Mouse (Mus musculus): Measurements from ENCODE around the gene Chst1. TPM values are rescaled to one million over a fixed set of nuclear protein-coding genes. Genes with fewer than 3 reads are reported as not detected.

Gene Chst1
- polyA plus RNA-seq, 1 experiment from 2014 or later, result 26.1 TPM

DNA sequence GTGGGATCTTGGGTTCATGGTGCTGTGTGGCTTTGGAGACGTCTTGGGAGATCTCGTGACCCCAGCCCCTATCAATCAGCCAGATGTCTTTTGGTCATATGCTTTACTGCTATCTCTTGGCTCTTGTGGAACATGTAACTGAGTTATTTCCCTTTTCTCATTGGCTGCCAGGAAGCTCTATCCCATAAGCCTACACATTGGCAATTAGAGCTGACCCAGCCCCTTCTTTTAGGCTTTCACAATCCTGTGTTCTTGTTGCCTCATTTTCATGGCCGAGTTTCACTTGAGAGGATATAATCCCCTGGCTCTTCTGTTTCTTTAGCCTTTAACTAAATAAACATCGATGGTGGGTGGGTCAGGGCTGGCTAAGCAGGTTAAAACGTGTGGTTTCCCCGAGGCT, 7.6 kb downstream of the Chst1 start:
- Histone ChIP-seq H3K9me3 (ENCODE audit: control insufficient read depth, low read length) (no peaks in the 10 kb centered on the region), H3K27ac (replicated peaks; ENCODE audit: low read depth, low read length) (no peak overlapping the region), H3K27me3 (ENCODE audit: control insufficient read depth, insufficient read depth, low read length) (no peaks in the 10 kb centered on the region), H3K4me1 (ENCODE audit: control insufficient read depth, insufficient read depth, low read length) (peaks cover 23% of the 10 kb centered on the region), H3K4me3 (replicated peaks; ENCODE audit: low read depth, low read length) (no peak overlapping the region), H3K36me3 (ENCODE audit: control insufficient read depth, insufficient read depth, low read length) (0 out of 2 replicates have a peak, but pooled peaks cover 1% of the 10 kb centered on the region), H3K4me2 (ENCODE audit: low read length) (no peak overlapping the region), H3K9ac (replicated peaks; ENCODE audit: low read length) (no peak overlapping the region)
- ATAC-seq (ENCODE audit: low FRiP score, low TSS enrichment) (no peak), DNase-seq (no peak)
- 72% methylated on average over 6 of the region's 6 CpGs for WGBS

DNA sequence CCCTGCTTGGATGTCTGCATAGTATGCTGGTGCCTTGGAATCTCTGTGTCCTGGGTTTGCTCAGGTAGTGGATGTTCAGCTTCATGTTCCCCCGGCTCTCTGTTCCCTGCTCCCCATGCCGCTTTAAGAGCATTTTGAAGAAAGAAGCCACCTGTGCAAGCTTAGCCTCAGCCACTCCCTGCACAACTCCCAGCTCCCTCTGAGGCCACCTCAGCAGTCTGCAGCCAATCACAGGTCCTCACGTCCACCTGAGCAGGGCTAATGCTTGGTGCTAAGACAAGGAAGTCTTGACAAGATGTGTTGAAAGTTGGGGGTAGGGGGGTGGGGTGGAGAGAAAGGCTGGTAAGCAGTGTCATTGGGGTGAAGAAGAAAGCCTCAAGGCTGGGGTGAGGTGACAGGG, 8.1 kb downstream of the Chst1 start:
- peaks cover 5% of the 10 kb centered on the region; the same call in 1 of the 2 replicates for H3K36me3 ChIP-seq (ENCODE audit: control insufficient read depth, insufficient read depth, low read length)
- DNase-seq (no peak), ATAC-seq (ENCODE audit: low FRiP score, low TSS enrichment) (no peak)
- peaks cover 19% of the 10 kb centered on the region for H3K4me1 ChIP-seq (ENCODE audit: control insufficient read depth, insufficient read depth, low read length)
- H3K9me3 ChIP-seq (ENCODE audit: control insufficient read depth, low read length), result no peaks in the 10 kb centered on the region
- H3K4me3 ChIP-seq (replicated peaks; ENCODE audit: low read depth, low read length), result no peak overlapping the region
- H3K27me3 ChIP-seq (ENCODE audit: control insufficient read depth, insufficient read depth, low read length), result no peaks in the 10 kb centered on the region
- H3K4me2 ChIP-seq (ENCODE audit: low read length), result no peak overlapping the region
- 84% methylated on average over 3 of the region's 3 CpGs for WGBS
- no peak overlapping the region for H3K9ac ChIP-seq (replicated peaks; ENCODE audit: low read length)
- H3K27ac ChIP-seq (replicated peaks; ENCODE audit: low read depth, low read length), result no peak overlapping the region

DNA sequence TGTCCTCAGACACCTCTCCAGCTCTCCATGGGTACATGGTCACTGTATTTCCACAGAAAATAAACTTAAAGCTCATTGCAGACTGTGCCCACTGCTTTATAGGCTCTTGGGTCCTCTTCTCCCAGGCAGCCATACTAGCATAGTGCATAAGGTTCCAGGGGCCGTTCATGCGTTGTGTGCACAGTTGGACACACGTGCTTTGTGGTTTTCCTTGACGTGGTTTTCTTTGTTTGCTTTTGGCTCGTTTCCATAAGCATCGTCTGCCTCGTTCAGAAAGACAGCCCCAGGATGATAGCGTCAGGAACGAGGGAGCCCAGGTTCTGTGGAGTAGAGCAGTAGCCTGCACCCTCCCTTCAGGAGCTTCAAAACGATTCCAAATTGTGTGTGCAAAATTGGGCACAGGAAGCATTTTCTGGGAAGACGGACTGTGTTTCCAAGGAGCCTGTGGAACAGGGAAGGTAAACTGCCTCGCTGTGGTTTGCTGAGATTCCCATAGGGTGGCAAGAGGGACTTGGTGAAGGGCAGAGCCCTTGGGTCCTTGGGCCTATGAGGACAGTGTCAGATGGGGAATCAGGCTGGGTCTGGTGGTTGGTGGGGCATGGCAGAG, 8.6 kb downstream of the Chst1 start:
- H3K4me1 ChIP-seq (ENCODE audit: control insufficient read depth, insufficient read depth, low read length), result peaks cover 14% of the 10 kb centered on the region
- peak; percentile 24 for DNase-seq
- no peak overlapping the region for H3K4me3 ChIP-seq (replicated peaks; ENCODE audit: low read depth, low read length)
- no peak overlapping the region for H3K27ac ChIP-seq (replicated peaks; ENCODE audit: low read depth, low read length)
- no peak for ATAC-seq (ENCODE audit: low FRiP score, low TSS enrichment)
- H3K27me3 ChIP-seq (ENCODE audit: control insufficient read depth, insufficient read depth, low read length), result no peaks in the 10 kb centered on the region
- no peaks in the 10 kb centered on the region for H3K9me3 ChIP-seq (ENCODE audit: control insufficient read depth, low read length)
- no peak overlapping the region for H3K9ac ChIP-seq (replicated peaks; ENCODE audit: low read length)
- peaks cover 10% of the 10 kb centered on the region for H3K36me3 ChIP-seq (ENCODE audit: control insufficient read depth, insufficient read depth, low read length)
- 48% methylated on average over 12 of the region's 12 CpGs for WGBS
- H3K4me2 ChIP-seq (ENCODE audit: low read length), result no peak overlapping the region

DNA sequence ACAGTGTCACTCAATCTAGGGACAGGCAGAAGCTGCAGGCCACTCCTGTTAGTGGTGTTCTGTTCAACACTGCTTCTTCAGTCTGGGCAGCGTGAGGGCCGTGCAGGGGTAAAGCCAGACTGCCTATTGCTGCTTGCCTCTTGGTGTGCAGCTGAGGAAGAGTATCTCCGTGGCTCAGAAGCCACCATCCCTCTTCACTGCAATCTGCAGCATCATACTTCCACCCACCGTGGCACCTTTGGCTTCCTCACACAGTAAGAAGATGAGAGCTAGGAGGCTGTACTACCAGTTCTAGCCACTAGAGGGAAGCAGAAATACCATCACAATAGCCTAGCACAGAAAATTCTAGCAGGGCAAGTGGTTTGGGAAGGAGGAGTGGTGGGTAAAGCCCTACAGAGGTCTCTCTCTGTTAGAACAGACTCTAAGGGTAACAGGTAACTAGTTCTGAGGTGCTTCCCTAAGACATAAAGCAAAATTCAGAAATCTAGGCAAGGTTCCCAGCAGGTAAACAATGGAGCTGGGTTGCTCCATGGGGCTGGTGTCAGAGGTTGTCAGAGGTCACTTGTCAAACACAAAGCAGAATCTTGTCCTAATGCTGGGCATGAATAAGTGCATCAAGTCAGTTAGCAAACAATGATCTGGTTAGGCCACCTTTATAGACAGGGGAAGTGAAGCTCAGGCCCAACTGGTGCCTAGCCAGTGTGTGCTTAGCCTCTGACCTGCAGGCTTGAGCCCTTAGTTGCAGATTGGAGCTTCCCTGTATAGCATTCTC, 9.5 kb downstream of the Chst1 start:
- ATAC-seq (ENCODE audit: low FRiP score, low TSS enrichment), result peak; percentile 48; the same call in 1 of the 2 replicates
- Histone ChIP-seq H3K27me3 (ENCODE audit: control insufficient read depth, insufficient read depth, low read length) (no peaks in the 10 kb centered on the region), H3K36me3 (ENCODE audit: control insufficient read depth, insufficient read depth, low read length) (peaks cover 19% of the 10 kb centered on the region), H3K9me3 (ENCODE audit: control insufficient read depth, low read length) (no peaks in the 10 kb centered on the region), H3K4me1 (ENCODE audit: control insufficient read depth, insufficient read depth, low read length) (peaks cover 5% of the 10 kb centered on the region), H3K27ac (replicated peaks; ENCODE audit: low read depth, low read length) (no peak overlapping the region), H3K4me2 (ENCODE audit: low read length) (no peak overlapping the region), H3K4me3 (replicated peaks; ENCODE audit: low read depth, low read length) (no peak overlapping the region), H3K9ac (replicated peaks; ENCODE audit: low read length) (no peak overlapping the region)
- 45% methylated on average over 4 of the region's 4 CpGs for WGBS
- DNase-seq, result peak; percentile 91

DNA sequence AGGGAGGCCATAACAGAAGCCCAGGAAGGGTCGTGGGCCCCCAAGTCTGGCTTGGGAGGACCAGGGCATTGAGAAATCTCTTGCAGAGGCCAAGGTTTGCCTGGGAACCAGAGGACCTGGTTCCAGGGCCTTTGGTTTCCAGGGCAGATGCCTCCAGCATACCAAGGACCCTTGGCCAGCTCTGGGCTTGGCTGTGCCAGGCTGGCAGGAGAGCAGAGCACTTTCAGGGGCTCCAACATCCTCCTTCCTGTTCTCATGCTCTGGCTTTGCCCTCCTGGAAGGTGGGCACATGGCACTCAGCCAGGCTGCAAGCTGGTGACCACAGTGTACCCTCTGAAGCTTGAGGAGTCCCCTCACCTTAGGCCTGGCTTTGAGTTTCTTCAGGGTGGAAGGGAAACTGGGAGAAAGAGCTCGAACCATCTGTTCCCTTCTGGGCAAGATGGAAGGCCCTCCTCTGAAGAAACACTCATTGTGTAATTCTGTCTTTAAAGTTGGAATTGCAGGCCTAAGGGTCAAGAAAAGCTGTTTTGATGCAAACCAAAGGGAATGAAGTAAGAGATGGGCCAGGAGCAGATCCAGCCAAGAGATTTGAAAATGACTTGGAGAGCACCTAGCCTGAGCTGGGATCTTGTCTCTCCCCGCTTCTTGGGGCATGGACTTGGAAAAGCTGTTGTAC, 10.3 kb downstream of the Chst1 start:
- no peak for DNase-seq
- Histone ChIP-seq H3K36me3 (ENCODE audit: control insufficient read depth, insufficient read depth, low read length) (peaks cover 27% of the 10 kb centered on the region), H3K27ac (replicated peaks; ENCODE audit: low read depth, low read length) (no peak overlapping the region), H3K27me3 (ENCODE audit: control insufficient read depth, insufficient read depth, low read length) (no peaks in the 10 kb centered on the region), H3K9me3 (ENCODE audit: control insufficient read depth, low read length) (no peaks in the 10 kb centered on the region), H3K9ac (replicated peaks; ENCODE audit: low read length) (no peak overlapping the region), H3K4me1 (ENCODE audit: control insufficient read depth, insufficient read depth, low read length) (no peaks in the 10 kb centered on the region), H3K4me3 (replicated peaks; ENCODE audit: low read depth, low read length) (no peak overlapping the region), H3K4me2 (ENCODE audit: low read length) (no peak overlapping the region)
- no peak for ATAC-seq (ENCODE audit: low FRiP score, low TSS enrichment)
- WGBS, result 85% methylated on average over 3 of the region's 3 CpGs

DNA sequence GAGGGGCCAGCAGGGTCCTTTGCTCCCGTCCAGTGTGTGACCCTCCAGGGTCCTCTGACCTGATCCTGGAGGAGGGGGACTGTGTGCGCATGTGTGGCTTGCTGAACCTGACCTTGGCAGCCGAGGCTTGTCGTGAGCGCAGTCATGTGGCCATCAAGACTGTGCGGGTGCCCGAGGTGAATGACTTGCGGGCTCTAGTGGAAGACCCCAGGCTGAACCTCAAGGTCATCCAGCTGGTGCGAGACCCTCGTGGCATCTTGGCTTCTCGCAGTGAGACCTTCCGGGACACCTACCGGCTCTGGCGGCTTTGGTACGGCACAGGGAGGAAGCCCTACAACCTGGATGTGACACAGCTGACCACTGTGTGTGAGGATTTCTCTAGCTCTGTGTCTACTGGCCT, 14.1 kb downstream of the Chst1 start:
- DNase-seq (no peak), ATAC-seq (ENCODE audit: low FRiP score, low TSS enrichment) (no peak)
- 95% methylated on average over 15 of the region's 15 CpGs for WGBS

DNA sequence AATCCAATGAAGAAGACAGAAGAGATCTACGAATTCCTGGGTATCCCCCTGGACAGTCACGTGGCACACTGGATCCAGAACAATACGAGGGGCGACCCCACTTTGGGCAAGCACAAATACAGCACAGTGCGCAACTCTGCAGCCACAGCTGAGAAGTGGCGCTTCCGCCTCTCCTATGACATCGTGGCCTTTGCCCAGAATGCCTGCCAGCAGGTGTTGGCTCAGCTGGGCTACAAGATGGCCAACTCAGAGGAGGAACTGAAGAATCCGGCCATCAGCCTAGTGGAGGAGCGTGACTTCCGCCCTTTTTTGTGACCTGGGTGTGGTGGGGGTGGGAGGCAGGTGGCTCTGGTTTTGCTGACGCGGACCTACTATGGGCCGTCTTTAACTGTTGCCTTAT, 14.6 kb downstream of the Chst1 start:
- no peak overlapping the region for H3K4me3 ChIP-seq (replicated peaks; ENCODE audit: low read depth, low read length)
- no peak for DNase-seq
- ATAC-seq (ENCODE audit: low FRiP score, low TSS enrichment), result no peak
- H3K27ac ChIP-seq (replicated peaks; ENCODE audit: low read depth, low read length), result no peak overlapping the region
- no peaks in the 10 kb centered on the region for H3K4me1 ChIP-seq (ENCODE audit: control insufficient read depth, insufficient read depth, low read length)
- peaks cover 28% of the 10 kb centered on the region for H3K36me3 ChIP-seq (ENCODE audit: control insufficient read depth, insufficient read depth, low read length)
- no peaks in the 10 kb centered on the region for H3K27me3 ChIP-seq (ENCODE audit: control insufficient read depth, insufficient read depth, low read length)
- no peak overlapping the region for H3K9ac ChIP-seq (replicated peaks; ENCODE audit: low read length)
- no peaks in the 10 kb centered on the region for H3K9me3 ChIP-seq (ENCODE audit: control insufficient read depth, low read length)
- 95% methylated on average over 14 of the region's 14 CpGs for WGBS
- H3K4me2 ChIP-seq (ENCODE audit: low read length), result no peak overlapping the region

More for the DNA sequence above, 14.1 kb downstream of the Chst1 start:
- Histone ChIP-seq H3K36me3 (ENCODE audit: control insufficient read depth, insufficient read depth, low read length) (peaks cover 28% of the 10 kb centered on the region), H3K9me3 (ENCODE audit: control insufficient read depth, low read length) (no peaks in the 10 kb centered on the region), H3K4me3 (replicated peaks; ENCODE audit: low read depth, low read length) (no peak overlapping the region), H3K4me2 (ENCODE audit: low read length) (no peak overlapping the region), H3K27me3 (ENCODE audit: control insufficient read depth, insufficient read depth, low read length) (no peaks in the 10 kb centered on the region), H3K27ac (replicated peaks; ENCODE audit: low read depth, low read length) (no peak overlapping the region), H3K4me1 (ENCODE audit: control insufficient read depth, insufficient read depth, low read length) (no peaks in the 10 kb centered on the region), H3K9ac (replicated peaks; ENCODE audit: low read length) (no peak overlapping the region)

DNA sequence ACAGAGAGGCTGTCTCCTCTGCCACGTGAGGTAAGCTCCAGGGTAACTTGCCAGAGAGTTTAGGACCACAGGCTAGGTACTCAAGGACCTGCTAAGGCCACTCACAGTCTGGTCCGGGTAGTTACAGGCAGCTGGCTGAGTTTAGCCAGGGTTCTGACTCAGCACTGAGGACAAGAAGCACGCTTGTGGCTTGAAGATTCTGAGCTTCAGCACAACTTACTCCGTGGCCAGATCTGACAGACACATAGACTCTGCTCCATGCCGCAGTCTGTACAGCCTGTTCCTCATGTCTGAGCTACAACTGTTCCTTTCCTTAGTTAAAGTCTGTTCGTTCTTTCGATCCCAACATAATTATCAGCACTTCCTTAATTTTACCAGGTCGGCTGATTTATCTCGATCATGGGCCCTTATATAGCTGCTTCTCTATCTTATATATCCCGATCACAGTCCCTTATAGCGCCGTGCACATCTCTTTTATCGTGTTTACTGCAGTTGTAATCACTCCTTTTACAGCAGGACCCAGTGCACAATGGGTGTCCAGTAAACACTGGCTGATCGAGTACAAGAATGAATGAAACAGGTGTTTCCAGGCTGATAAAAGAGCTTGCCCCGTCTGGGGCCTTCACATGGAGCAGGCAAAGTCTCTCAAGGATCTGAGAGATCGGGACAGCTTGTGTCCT, 17.7 kb downstream of the Chst1 start:
- Histone ChIP-seq H3K4me3 (replicated peaks; ENCODE audit: low read depth, low read length) (no peak overlapping the region), H3K36me3 (ENCODE audit: control insufficient read depth, insufficient read depth, low read length) (peaks cover 26% of the 10 kb centered on the region), H3K9me3 (ENCODE audit: control insufficient read depth, low read length) (no peaks in the 10 kb centered on the region), H3K4me1 (ENCODE audit: control insufficient read depth, insufficient read depth, low read length) (no peaks in the 10 kb centered on the region), H3K4me2 (ENCODE audit: low read length) (no peak overlapping the region), H3K27ac (replicated peaks; ENCODE audit: low read depth, low read length) (no peak overlapping the region), H3K27me3 (ENCODE audit: control insufficient read depth, insufficient read depth, low read length) (no peaks in the 10 kb centered on the region), H3K9ac (replicated peaks; ENCODE audit: low read length) (no peak overlapping the region)
- DNase-seq (no peak), ATAC-seq (ENCODE audit: low FRiP score, low TSS enrichment) (no peak)
- 82% methylated on average over 16 of the region's 16 CpGs for WGBS

Measured in midbrain, embryonic 14.5 days (tissue).